Mouse (Mus musculus): ENCODE results near the gene Rab11fip3.

DNA sequence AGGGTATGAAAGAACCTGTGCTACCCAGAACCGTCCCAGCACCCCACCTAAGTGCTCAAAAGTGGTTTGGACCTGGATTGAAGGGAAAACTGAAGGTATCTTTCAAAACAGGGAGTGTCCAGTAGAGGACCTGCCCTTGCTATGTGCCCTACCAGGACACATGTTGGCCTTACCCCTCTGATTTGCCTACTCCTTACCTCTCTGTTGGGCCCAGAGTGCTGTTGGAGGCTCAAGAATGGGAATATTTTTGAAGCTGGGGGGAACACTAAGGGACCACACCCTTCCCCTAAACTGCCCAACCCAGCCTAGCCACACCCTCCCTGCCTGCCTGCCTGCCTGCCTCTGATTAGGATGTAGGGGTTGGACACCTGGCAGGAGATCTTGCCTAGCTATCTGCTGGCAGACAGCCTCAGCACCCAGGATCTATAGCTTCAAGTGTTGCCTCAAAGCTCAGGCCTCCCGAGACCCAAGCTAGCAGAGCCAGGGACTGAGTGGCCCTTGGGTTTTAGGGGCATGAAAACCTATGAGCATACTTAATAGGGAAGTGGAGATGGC lies 126.7 kb downstream of the Rab11fip3 start:
- TF ChIP-seq CTCF (IDR thresholded peaks at IDR 0.05; ENCODE audit: extremely low read depth, insufficient read depth, low read length) (no peak), POLR2A (IDR thresholded peaks at IDR 0.05; ENCODE audit: extremely low read depth, insufficient read depth, low read length) (no peak)

Measured in cortical plate, adult 2 months (tissue).